Mouse (Mus musculus) frontal cortex, postnatal 25 days (tissue): ENCODE results near the gene Nudt7.

Source experiments
- DNase-seq, 2 experiments: peaks; one replicate each; pipeline ENCODE4 v3.0.0; 2022; ENCODE audit warnings: low spot score in 2 of 2

Gene Nudt7

DNA sequence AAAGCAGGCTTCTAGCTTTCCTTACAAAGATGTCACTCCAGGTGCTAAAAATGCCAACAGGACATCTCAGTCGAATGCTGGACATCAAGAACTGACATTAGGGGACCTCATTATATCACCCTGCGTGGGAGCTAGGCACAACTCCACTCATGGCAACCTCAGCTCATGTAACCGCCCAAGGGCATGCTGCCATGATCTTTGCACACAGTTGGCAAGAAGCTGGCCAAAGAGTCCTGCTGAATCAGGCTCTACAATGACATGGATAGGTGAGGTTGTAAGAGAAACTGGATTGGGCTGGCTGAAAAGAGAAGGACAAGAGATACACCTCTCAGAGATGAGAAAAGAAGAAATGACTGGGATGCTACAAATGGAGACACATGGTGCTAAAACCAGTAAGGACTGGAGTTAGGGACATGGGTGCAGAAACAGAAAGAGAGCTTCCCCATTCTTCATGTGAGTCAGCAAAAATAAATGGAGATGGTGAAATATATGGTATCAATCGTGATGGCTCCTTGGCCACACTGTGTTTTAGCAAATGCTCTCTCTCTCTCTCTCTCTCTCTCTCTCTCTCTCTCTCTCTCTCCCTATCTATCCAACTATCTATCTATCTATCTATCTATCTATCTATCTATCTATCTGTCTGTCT lies 10.4 kb downstream of the Nudt7 start:
- DNase-seq, result no peak

DNA sequence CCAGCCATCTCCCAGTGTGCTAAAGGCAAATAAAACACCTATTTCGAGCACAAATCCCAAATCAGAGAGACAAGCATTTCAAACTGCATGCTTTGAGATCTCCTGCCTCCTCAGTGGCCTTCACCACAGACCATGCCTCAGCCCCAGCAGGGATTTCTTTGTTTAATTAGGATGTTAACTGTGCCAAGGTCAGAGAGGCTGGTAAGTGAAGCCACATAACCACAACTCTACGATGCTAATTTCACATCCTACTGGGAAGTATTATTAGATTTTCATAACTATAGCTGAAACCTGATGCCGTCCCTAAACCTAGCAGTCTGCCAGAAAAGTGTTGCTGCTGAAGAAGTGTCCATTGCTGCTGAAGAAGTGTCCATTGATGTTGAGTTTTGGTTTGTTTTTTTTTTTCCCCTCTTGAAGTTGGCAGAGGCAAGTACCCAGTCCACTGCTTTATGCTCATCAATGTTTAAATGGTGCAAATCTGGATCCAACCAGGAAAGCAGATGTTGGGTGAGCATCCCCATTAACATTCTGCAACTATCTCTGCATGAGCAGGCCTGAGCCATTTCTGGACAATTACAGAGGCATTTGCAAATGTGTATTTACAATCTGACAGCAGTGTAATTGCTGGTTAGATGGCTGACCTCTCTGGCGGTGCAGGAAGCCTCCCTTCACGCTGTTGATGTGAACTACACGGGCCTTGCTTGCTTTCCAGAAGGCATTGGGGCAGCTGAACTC lies 20.1 kb downstream of the Nudt7 start:
- DNase-seq, result no peak

- no peak for DNase-seq
Measured at GRCm38 (mm10) chr8:114158586-114158985, 25.2 kb downstream of the Nudt7 start.

DNA sequence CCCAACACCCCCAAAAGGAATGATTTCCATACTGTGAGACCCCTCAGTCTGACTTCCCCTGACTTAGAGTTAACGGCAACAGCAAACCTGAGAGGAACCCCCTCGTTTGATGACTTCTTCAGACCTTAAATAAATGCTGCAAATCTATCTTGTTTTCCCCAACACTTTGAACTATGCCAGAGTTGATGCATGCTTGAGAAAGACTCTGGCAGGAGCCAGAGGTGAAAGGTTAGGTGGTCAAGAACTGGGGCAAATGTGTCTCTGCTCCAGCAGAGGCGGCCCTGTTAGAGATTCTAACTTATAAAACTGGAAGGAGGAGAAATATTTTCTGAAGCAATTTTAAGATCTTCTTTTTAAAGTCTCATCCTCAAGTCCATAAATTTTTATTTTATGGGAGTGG lies 26.3 kb downstream of the Nudt7 start:
- DNase-seq, result no peak

DNA sequence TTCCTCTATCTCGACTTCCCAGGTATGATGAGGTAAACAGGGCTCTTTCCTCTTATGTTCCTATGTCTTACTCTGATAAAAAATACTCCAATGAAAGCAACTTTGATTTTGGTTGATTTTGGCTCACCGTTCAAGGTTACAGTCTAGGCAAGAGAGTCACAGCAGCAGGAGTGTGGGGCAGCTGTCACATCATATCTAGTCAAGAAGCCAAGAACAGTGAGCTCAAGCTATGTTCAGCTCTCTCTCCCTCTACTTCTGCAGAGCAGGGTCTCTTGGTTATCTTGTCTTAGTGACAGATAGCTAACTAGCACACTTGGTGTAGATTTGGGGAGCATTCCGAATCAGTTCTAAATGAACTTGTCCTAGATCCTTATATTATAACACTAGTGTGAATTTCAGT lies 30.5 kb downstream of the Nudt7 start:
- no peak for DNase-seq

GRCm38 (mm10) chr8:114164444-114165096 lies 31.2 kb downstream of the Nudt7 start:
- DNase-seq, result no peak

DNA sequence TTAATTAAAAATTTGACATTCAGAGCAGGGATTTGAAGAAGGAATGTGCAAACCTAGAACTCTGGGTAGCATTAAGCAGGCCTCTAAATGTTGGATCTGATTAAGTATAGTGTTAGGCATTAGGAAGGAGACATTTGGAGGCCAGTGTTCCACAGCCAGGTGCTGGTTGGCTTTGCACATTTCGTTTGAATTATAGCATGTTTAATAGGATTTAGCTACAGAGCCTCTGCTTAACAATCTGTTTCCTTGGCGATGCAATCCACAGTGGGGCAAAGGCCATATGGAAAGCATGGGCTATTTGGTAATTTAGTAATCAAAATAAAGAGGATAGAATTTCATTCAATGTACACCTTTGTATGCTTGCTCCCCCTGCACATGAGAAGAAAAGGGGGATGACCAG lies 32.4 kb downstream of the Nudt7 start:
- no peak for DNase-seq

DNA sequence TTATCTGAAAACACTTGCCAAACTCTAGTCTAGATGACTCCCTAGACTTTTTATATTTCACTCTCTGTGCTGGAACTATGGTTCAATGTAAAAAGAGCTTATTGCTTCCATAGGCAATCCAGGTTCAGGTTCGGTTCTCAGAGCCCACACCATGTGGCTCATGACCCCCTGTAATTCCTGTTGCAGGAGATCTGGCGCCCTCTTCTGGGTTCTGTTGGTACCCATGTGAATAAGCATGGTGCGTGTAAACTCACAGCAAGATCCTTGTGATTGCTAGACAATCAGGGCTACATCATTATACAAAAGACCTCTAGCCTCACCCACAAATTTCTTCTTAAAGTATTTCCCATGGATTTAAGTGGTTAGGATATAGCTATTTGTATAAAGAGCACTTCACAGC lies 43.4 kb downstream of the Nudt7 start:
- no peak for DNase-seq

DNA sequence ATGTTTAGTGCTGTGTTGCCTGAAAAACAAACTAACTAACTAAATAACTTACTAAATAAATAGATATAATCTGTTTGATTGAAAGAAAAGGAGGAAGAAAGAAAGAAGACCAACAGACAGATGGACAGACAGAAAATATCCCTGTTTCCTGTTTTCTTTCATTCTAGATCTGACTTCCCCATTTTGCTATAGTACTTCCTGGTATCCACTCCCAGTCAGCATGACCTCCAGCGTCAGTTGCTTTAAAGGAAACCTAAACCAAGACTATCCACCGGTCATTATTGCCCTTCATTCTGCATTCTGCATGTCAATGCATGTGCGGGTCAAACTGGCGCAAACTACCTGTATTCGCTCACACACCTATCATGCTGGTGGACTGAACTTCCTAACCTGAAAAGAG lies 60.0 kb downstream of the Nudt7 start:
- no peak for DNase-seq

DNA sequence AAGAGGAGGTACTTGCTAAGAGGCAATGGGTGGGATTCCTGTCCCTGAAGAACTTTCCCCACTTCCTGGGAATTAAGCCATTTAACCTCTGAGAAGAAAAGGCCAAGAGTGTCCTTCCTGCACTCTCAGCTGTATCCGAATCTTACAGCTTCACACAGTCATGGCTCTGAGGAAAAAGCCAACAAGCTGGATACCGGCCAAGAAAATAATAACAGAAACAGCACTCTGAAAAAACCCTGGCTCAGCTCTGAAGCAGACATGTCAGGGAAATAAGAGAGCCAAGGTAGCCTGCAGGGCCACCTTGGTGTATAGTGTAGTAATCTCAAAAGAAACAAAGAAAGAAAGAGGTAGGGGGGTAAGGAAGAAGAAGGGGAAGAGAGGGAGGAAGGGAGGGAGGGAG lies 65.6 kb downstream of the Nudt7 start:
- no peak for DNase-seq
